ENCODE assay signal across 21 mouse cellular contexts in the genomic region with DNA sequence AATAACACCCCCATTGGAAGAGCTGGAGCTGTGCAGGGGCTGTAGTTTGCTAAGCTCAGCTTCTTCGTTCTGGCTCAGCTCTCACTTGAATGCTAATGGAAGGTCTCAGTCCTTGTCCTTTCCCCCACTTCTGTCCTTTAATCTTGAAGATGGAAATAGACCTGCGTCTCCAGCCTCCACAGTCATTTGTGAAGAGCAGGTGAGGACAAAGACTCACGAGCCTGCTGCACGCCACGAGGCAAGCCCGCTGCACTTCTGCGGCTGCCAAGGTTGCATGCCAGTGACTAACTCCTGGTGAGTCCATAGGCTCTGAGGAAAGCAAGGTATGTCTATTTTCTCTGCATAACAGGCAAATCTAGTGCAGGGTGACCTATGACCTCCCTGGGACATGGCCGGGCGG.
DNase-seq lines count a peak whose midpoint lies in the region; ATAC-seq and TF ChIP-seq lines count a peak whose summit lies in the region.
"Had no signal": no experiment of that assay in that cellular context is flagged by ENCODE, and none has a peak within 500 bp of the region (broad histone marks: within the 10 kb centered on the region; RNA-seq: fewer than 3 reads in every experiment).

No protein-coding gene starts in this region.

- H3K4me3 ChIP-seq in forebrain, embryonic 14.5 days (ENCODE audit: low read depth, low read length) = no peak overlapping the region
- H3K4me3 ChIP-seq in forebrain, embryonic 11.5 days (ENCODE audit: low read depth, low read length) = no peak overlapping the region
- no peak overlapping the region for H3K4me3 ChIP-seq in intestine, embryonic 16.5 days (ENCODE audit: low read length)
- no peak overlapping the region for H3K4me3 ChIP-seq in intestine, postnatal 0 days (ENCODE audit: low read depth, low read length)
- H3K4me3 ChIP-seq in neural tube, embryonic 13.5 days = no peak overlapping the region
- no peak overlapping the region for H3K4me3 ChIP-seq in neural tube, embryonic 15.5 days (replicated peaks)
- H3K4me3 ChIP-seq: embryonic facial prominence, embryonic 10.5 days; limb, embryonic 13.5 days; liver, embryonic 12.5 days had no signal

- H3K27me3 ChIP-seq in forebrain, embryonic 14.5 days (replicated peaks; ENCODE audit: control insufficient read depth, insufficient read depth, low read length) = no peaks in the 10 kb centered on the region
- H3K27me3 ChIP-seq in forebrain, embryonic 11.5 days (ENCODE audit: control insufficient read depth, insufficient read depth, low read length) = no peaks in the 10 kb centered on the region
- H3K27me3 ChIP-seq in intestine, embryonic 16.5 days (replicated peaks; ENCODE audit: control insufficient read depth, insufficient read depth, low read length) = peaks cover 4% of the 10 kb centered on the region; the same call in 1 of the 2 replicates
- no peaks in the 10 kb centered on the region for H3K27me3 ChIP-seq in intestine, postnatal 0 days (replicated peaks; ENCODE audit: control insufficient read depth, insufficient read depth, low read length)
- no peaks in the 10 kb centered on the region for H3K27me3 ChIP-seq in neural tube, embryonic 13.5 days
- no peaks in the 10 kb centered on the region for H3K27me3 ChIP-seq in neural tube, embryonic 15.5 days (replicated peaks)
- H3K27me3 ChIP-seq: limb, embryonic 13.5 days had no signal

- peaks cover 31% of the 10 kb centered on the region for H3K4me1 ChIP-seq in forebrain, embryonic 14.5 days (ENCODE audit: control insufficient read depth, insufficient read depth, low read length)
- peaks cover 3% of the 10 kb centered on the region; the same call in 1 of the 2 replicates for H3K4me1 ChIP-seq in forebrain, embryonic 11.5 days (replicated peaks; ENCODE audit: control insufficient read depth, insufficient read depth, low read length)
- no peaks in the 10 kb centered on the region for H3K4me1 ChIP-seq in intestine, embryonic 16.5 days (ENCODE audit: control insufficient read depth, insufficient read depth, low read length)
- H3K4me1 ChIP-seq in intestine, postnatal 0 days (replicated peaks; ENCODE audit: control insufficient read depth, insufficient read depth, low read length) = no peaks in the 10 kb centered on the region
- H3K4me1 ChIP-seq in neural tube, embryonic 13.5 days (replicated peaks) = peaks cover 53% of the 10 kb centered on the region
- H3K4me1 ChIP-seq in neural tube, embryonic 15.5 days = peaks cover 39% of the 10 kb centered on the region
- H3K4me1 ChIP-seq: limb, embryonic 13.5 days; liver, embryonic 12.5 days had no signal

- no peak overlapping the region for H3K4me2 ChIP-seq in forebrain, embryonic 14.5 days (ENCODE audit: low read length)
- no peak overlapping the region for H3K4me2 ChIP-seq in forebrain, embryonic 11.5 days (ENCODE audit: low read depth, low read length, severe bottlenecking)
- no peak overlapping the region for H3K4me2 ChIP-seq in intestine, embryonic 16.5 days (ENCODE audit: low read depth, low read length)
- H3K4me2 ChIP-seq in intestine, postnatal 0 days (replicated peaks; ENCODE audit: low read depth) = no peak overlapping the region
- H3K4me2 ChIP-seq in neural tube, embryonic 13.5 days = no peak overlapping the region
- H3K4me2 ChIP-seq in neural tube, embryonic 15.5 days = no peak overlapping the region
- H3K4me2 ChIP-seq: limb, embryonic 13.5 days; liver, embryonic 12.5 days had no signal

- no peak for TF ChIP-seq CTCF in intestine, postnatal 0 days (IDR thresholded peaks at IDR 0.05; ENCODE audit: low read depth)

- H3K27ac ChIP-seq in forebrain, embryonic 14.5 days (ENCODE audit: low read depth, low read length) = peak overlapping the region; percentile 74; the same call in 1 of the 2 replicates
- no peak overlapping the region for H3K27ac ChIP-seq in forebrain, embryonic 11.5 days (ENCODE audit: low read depth, low read length)
- no peak overlapping the region for H3K27ac ChIP-seq in intestine, embryonic 16.5 days (ENCODE audit: low read length)
- H3K27ac ChIP-seq in intestine, postnatal 0 days (ENCODE audit: low read depth, low read length) = no peak overlapping the region
- peak overlapping the region; percentile 63 for H3K27ac ChIP-seq in neural tube, embryonic 13.5 days (replicated peaks)
- no peak overlapping the region; the same call in 1 of the 2 replicates for H3K27ac ChIP-seq in neural tube, embryonic 15.5 days (replicated peaks)
- H3K27ac ChIP-seq: embryonic facial prominence, embryonic 10.5 days; kidney, postnatal 0 days; limb, embryonic 13.5 days; liver, embryonic 12.5 days; stomach, postnatal 0 days had no signal

- no peak for DNase-seq in forebrain, embryonic 14.5 days (ENCODE audit: low spot score)
- DNase-seq in forebrain, embryonic 11.5 days (ENCODE audit: low spot score) = no peak
- no peak for DNase-seq in T-cell, adult 2 months (ENCODE audit: low spot score)
- no peak for DNase-seq in left cerebral cortex, adult 11 months (ENCODE audit: low spot score)
- DNase-seq: cerebellum, adult 11-12 months; gastrocnemius, postnatal 36 days; kidney, adult 2 months; lung, adult 18-20 months; lung, postnatal 14 days; right cerebral cortex, postnatal 14 days; thymus, adult 2 months; thymus, postnatal 4 days had no signal

- no peaks in the 10 kb centered on the region; the same call in 1 of the 2 replicates for H3K36me3 ChIP-seq in forebrain, embryonic 14.5 days (ENCODE audit: control insufficient read depth, insufficient read depth, low read length)
- H3K36me3 ChIP-seq in forebrain, embryonic 11.5 days (ENCODE audit: control insufficient read depth, insufficient read depth, low read length) = no peaks in the 10 kb centered on the region
- H3K36me3 ChIP-seq in intestine, embryonic 16.5 days (ENCODE audit: control insufficient read depth, insufficient read depth, low read length) = no peaks in the 10 kb centered on the region
- no peaks in the 10 kb centered on the region for H3K36me3 ChIP-seq in intestine, postnatal 0 days (ENCODE audit: control insufficient read depth, insufficient read depth)
- no peaks in the 10 kb centered on the region for H3K36me3 ChIP-seq in neural tube, embryonic 13.5 days
- no peaks in the 10 kb centered on the region for H3K36me3 ChIP-seq in neural tube, embryonic 15.5 days
- H3K36me3 ChIP-seq: embryonic facial prominence, embryonic 10.5 days; limb, embryonic 13.5 days; liver, embryonic 12.5 days had no signal

- H3K9ac ChIP-seq in forebrain, embryonic 14.5 days (ENCODE audit: low read length) = no peak overlapping the region
- no peak overlapping the region for H3K9ac ChIP-seq in forebrain, embryonic 11.5 days (ENCODE audit: low read length)
- H3K9ac ChIP-seq in intestine, embryonic 16.5 days (ENCODE audit: low read depth, low read length) = no peak overlapping the region
- H3K9ac ChIP-seq in intestine, postnatal 0 days (ENCODE audit: low read depth, low read length) = no peak overlapping the region
- H3K9ac ChIP-seq in neural tube, embryonic 13.5 days = no peak overlapping the region
- no peak overlapping the region for H3K9ac ChIP-seq in neural tube, embryonic 15.5 days (replicated peaks)
- H3K9ac ChIP-seq: limb, embryonic 13.5 days; liver, embryonic 12.5 days had no signal

- no peak for ATAC-seq in forebrain, embryonic 14.5 days
- no peak for ATAC-seq in forebrain, embryonic 11.5 days (replicated peaks; ENCODE audit: low FRiP score)
- peak; percentile 63; the same call in 1 of the 2 replicates for ATAC-seq in intestine, embryonic 16.5 days
- no peak for ATAC-seq in intestine, postnatal 0 days
- no peak for ATAC-seq in neural tube, embryonic 13.5 days (ENCODE audit: low read depth)
- ATAC-seq in neural tube, embryonic 15.5 days (ENCODE audit: low FRiP score) = no peak
- ATAC-seq: liver, embryonic 12.5 days had no signal

- WGBS in forebrain, embryonic 14.5 days = 84% methylated on average over 9 of the region's 9 CpGs
- WGBS in forebrain, embryonic 11.5 days = 90% methylated on average over 9 of the region's 9 CpGs
- WGBS in intestine, embryonic 16.5 days = 69% methylated on average over 9 of the region's 9 CpGs
- 59% methylated on average over 9 of the region's 9 CpGs for WGBS in intestine, postnatal 0 days
- 84% methylated on average over 9 of the region's 9 CpGs for WGBS in neural tube, embryonic 13.5 days
- WGBS in neural tube, embryonic 15.5 days = 84% methylated on average over 9 of the region's 9 CpGs

- H3K9me3 ChIP-seq in forebrain, embryonic 14.5 days (replicated peaks; ENCODE audit: control insufficient read depth, low read length) = no peaks in the 10 kb centered on the region
- no peaks in the 10 kb centered on the region for H3K9me3 ChIP-seq in forebrain, embryonic 11.5 days (ENCODE audit: control insufficient read depth, low read length)
- H3K9me3 ChIP-seq in intestine, embryonic 16.5 days (ENCODE audit: control insufficient read depth, low read length) = no peaks in the 10 kb centered on the region
- H3K9me3 ChIP-seq in intestine, postnatal 0 days (ENCODE audit: control insufficient read depth) = no peaks in the 10 kb centered on the region
- H3K9me3 ChIP-seq in neural tube, embryonic 13.5 days = no peaks in the 10 kb centered on the region
- H3K9me3 ChIP-seq in neural tube, embryonic 15.5 days (replicated peaks) = no peaks in the 10 kb centered on the region
- H3K9me3 ChIP-seq: embryonic facial prominence, embryonic 10.5 days; limb, embryonic 13.5 days; liver, embryonic 12.5 days had no signal

Comparison
In these comparisons a context has a peak if more than half of its experiments do, and no peak if none do; other contexts are left out.
1. H3K27ac ChIP-seq: peak in forebrain, embryonic 14.5 days (single experiment) and neural tube, embryonic 13.5 days (single experiment); none in forebrain, embryonic 11.5 days (single experiment), intestine, embryonic 16.5 days (single experiment), intestine, postnatal 0 days (single experiment) and neural tube, embryonic 15.5 days (single experiment).